Comparison of ENCODE assay signal across 35 mouse cellular contexts in the genomic region with DNA sequence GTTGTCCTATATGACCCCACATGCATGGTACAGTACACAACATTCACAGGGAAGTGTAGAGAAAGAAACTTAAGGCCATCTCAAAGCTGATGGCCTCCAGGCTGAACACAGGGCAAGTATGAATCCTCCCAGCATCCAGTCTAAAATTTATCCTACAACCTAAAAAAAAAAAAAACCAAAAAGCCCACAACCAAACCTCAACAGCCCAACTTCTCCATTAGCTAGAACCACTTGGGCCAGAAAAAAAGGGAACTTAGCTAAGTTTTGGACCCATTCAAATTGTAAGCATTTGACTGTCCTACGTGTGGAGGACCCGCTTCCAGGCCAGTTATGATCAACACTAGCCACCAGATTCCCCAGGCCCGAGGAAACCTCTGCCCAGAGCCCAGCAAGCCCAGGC.
"Had no signal": no experiment of that assay in that cellular context is flagged by ENCODE, and none has a peak within 500 bp of the region (broad histone marks: within the 10 kb centered on the region; RNA-seq: fewer than 3 reads in every experiment).

No protein-coding gene starts in this region.

- H3K4me1 ChIP-seq: heart, embryonic 12.5 days; heart, embryonic 13.5 days; heart, embryonic 15.5 days; hindbrain, embryonic 10.5 days; hindbrain, embryonic 12.5 days; hindbrain, embryonic 13.5 days; hindbrain, embryonic 15.5 days; intestine, embryonic 15.5 days; kidney, embryonic 15.5 days had no signal

- H3K27ac ChIP-seq: heart, embryonic 13.5 days; heart, embryonic 15.5 days; hindbrain, embryonic 10.5 days; hindbrain, embryonic 12.5 days; hindbrain, embryonic 13.5 days; hindbrain, embryonic 14.5 days; hindbrain, embryonic 15.5 days; hindbrain, postnatal 0 days; intestine, embryonic 15.5 days; kidney, embryonic 15.5 days; kidney, postnatal 0 days; layer of hippocampus, adult 2 months; left cerebral cortex, adult 2 months had no signal

- DNase-seq: heart, postnatal 10 days; heart, postnatal 14 days; heart, postnatal 36 days; heart, postnatal 4 days; kidney, adult 11 months; kidney, adult 18-20 months; kidney, adult 2 months; kidney, adult 8-10 months; kidney, adult 9 months; kidney, postnatal 10 days; kidney, postnatal 14 days; kidney, postnatal 25 days; kidney, postnatal 36 days; kidney, postnatal 4 days; layer of hippocampus, adult 9-11 months; layer of hippocampus, postnatal 36 days had no signal

- H3K4me3 ChIP-seq: heart, embryonic 12.5 days; heart, embryonic 13.5 days; heart, embryonic 15.5 days; hindbrain, embryonic 10.5 days; hindbrain, embryonic 12.5 days; hindbrain, embryonic 13.5 days; hindbrain, embryonic 15.5 days; intestine, embryonic 15.5 days; kidney, embryonic 15.5 days; layer of hippocampus, adult 2 months; left cerebral cortex, adult 2 months had no signal

- H3K9ac ChIP-seq: heart, embryonic 12.5 days; heart, embryonic 13.5 days; heart, embryonic 15.5 days; hindbrain, embryonic 12.5 days; hindbrain, embryonic 13.5 days; hindbrain, embryonic 14.5 days; hindbrain, embryonic 15.5 days; intestine, embryonic 15.5 days; kidney, embryonic 15.5 days had no signal

- H3K9me3 ChIP-seq: heart, embryonic 12.5 days; heart, embryonic 13.5 days; heart, embryonic 15.5 days; hindbrain, embryonic 10.5 days; hindbrain, embryonic 12.5 days; hindbrain, embryonic 13.5 days; hindbrain, embryonic 15.5 days; intestine, embryonic 15.5 days; kidney, embryonic 15.5 days had no signal

- H3K4me2 ChIP-seq: heart, embryonic 11.5 days; heart, embryonic 12.5 days; heart, embryonic 13.5 days; heart, embryonic 15.5 days; hindbrain, embryonic 12.5 days; hindbrain, embryonic 13.5 days; hindbrain, embryonic 14.5 days; hindbrain, embryonic 15.5 days; intestine, embryonic 15.5 days; kidney, embryonic 15.5 days had no signal

- ATAC-seq: hindbrain, embryonic 16.5 days; hindbrain, postnatal 0 days; inflammation-experienced regulatory T-cells, adult 6 months; intestine, embryonic 15.5 days; intestine, embryonic 16.5 days; intestine, postnatal 0 days had no signal

- H3K27me3 ChIP-seq: heart, embryonic 12.5 days; heart, embryonic 13.5 days; heart, embryonic 15.5 days; hindbrain, embryonic 12.5 days; hindbrain, embryonic 13.5 days; hindbrain, embryonic 15.5 days; intestine, embryonic 15.5 days; kidney, embryonic 15.5 days had no signal
